Mouse (Mus musculus) left cerebral cortex, adult 18-20 months (tissue): ENCODE results near the gene Trpd52l3. TPM values are rescaled to one million over a fixed set of nuclear protein-coding genes. Genes with fewer than 3 reads are reported as not detected.
"Not testable (repeated sequence)": the region's sequence is repeated elsewhere in the genome, so short reads cannot be mapped to it uniquely, and the experiment has no call there.

ENCODE experiments used
- DNase-seq, 2 experiments: peaks; one replicate each; pipeline ENCODE4 v3.0.0; 2021 to 2022; ENCODE audit warnings: low spot score in 2 of 2, mixed read lengths in 1 of 2
- long read RNA-seq, 2 experiments: library from polyadenylated mRNA; stranded (forward); transcript quantifications; one replicate each; pipeline ENCODE4 v2.0.0; 2021
- total RNA-seq, 2 experiments: library from RNA; stranded (reverse); gene quantifications; 2 replicates each; pipeline ENCODE4 v1.2.3; 2021

Trpd52l3 gene
- not detected for total RNA-seq
- long read RNA-seq, experiment 1: 0 reads
- long read RNA-seq, experiment 2: 0 reads

- DNase-seq: no peak
Observed at GRCm38 (mm10) chr19:30003621-30004020, at the start of gene Trpd52l3. Gene Trpd52l3, plus strand, starts transcription at chr19:30003790.

GRCm38 (mm10) chr19:29953833-29954232 lies 49.8 kb upstream of the Trpd52l3 start:
- no peak for DNase-seq

- DNase-seq: no peak
Observed at GRCm38 (mm10) chr19:29955454-29955853, 48.1 kb upstream of the Trpd52l3 start.

- DNase-seq: no peak
Observed at GRCm38 (mm10) chr19:29960906-29961305, 42.7 kb upstream of the Trpd52l3 start.

- no peak for DNase-seq
Observed at GRCm38 (mm10) chr19:29961842-29962241, 41.7 kb upstream of the Trpd52l3 start.

- no peak for DNase-seq
Observed at GRCm38 (mm10) chr19:29963598-29964092, 39.9 kb upstream of the Trpd52l3 start.

GRCm38 (mm10) chr19:29967960-29968359 lies 35.6 kb upstream of the Trpd52l3 start:
- DNase-seq: no peak

- no peak for DNase-seq
Observed at GRCm38 (mm10) chr19:29973396-29973795, 30.2 kb upstream of the Trpd52l3 start.

- peak; percentile 4 to 40 for DNase-seq
Observed at GRCm38 (mm10) chr19:29978847-29979246, 24.7 kb upstream of the Trpd52l3 start.

GRCm38 (mm10) chr19:29979452-29980089 lies 24.0 kb upstream of the Trpd52l3 start:
- DNase-seq: peak in 1 of 2 experiments; percentile 4

- no peak for DNase-seq
Observed at GRCm38 (mm10) chr19:29984208-29985005, 19.2 kb upstream of the Trpd52l3 start.

GRCm38 (mm10) chr19:29986464-29987091 lies 17.0 kb upstream of the Trpd52l3 start:
- peak; percentile 6 to 11 for DNase-seq

GRCm38 (mm10) chr19:30000406-30001365 lies 2.9 kb upstream of the Trpd52l3 start:
- DNase-seq: no peak

- no peak for DNase-seq
Observed at GRCm38 (mm10) chr19:30001550-30001949, 2.0 kb upstream of the Trpd52l3 start.

- DNase-seq: no peak
Observed at GRCm38 (mm10) chr19:30006371-30006770, 2.8 kb downstream of the Trpd52l3 start.

GRCm38 (mm10) chr19:30010520-30011296 lies 7.1 kb downstream of the Trpd52l3 start:
- DNase-seq: no peak

- DNase-seq: no peak
Observed at GRCm38 (mm10) chr19:30014331-30014730, 10.7 kb downstream of the Trpd52l3 start.

- no peak for DNase-seq
Observed at GRCm38 (mm10) chr19:30016156-30016555, 12.6 kb downstream of the Trpd52l3 start.

- not testable (repeated sequence) for DNase-seq
Observed at GRCm38 (mm10) chr19:30023419-30023818, 19.8 kb downstream of the Trpd52l3 start.
